Mouse (Mus musculus) midbrain, embryonic 11.5 days (tissue): ENCODE measurements around the gene Lgals4. TPM values are rescaled to one million over a fixed set of nuclear protein-coding genes. Genes with fewer than 3 reads are reported as not detected.

Source experiments
- ATAC-seq: fragments of 200-750 bp; cut with Nextera tagmentation; 2 replicates; pipeline ENCODE4 v1.8.0; 2017; ENCODE audit warnings: moderate TSS enrichment, moderate library complexity; ENCODE audit not compliant: low FRiP score
- DNase-seq: peaks from one replicate; pipeline ENCODE4 v3.0.0; 2015; ENCODE audit warnings: low spot score; ENCODE audit errors: missing footprints
- H3K27ac ChIP-seq: fragments of 300-500 bp; sonication (generic); 2 replicates; pipeline ENCODE4 v1.5.1; 2014; ENCODE audit warnings: low read depth, low read length
- H3K27me3 ChIP-seq: fragments of 300-500 bp; sonication (generic); 2 replicates; pipeline ENCODE4 v1.6.1; 2014; ENCODE audit warnings: mild to moderate bottlenecking, low read length, moderate library complexity, mixed read lengths; ENCODE audit not compliant: control insufficient read depth, insufficient read depth
- H3K36me3 ChIP-seq: fragments of 300-500 bp; sonication (generic); 2 replicates; pipeline ENCODE4 v1.6.1; 2014; ENCODE audit warnings: mild to moderate bottlenecking, low read length, moderate library complexity, mixed read lengths; ENCODE audit not compliant: control insufficient read depth, insufficient read depth
- H3K4me1 ChIP-seq: fragments of 300-500 bp; sonication (generic); 2 replicates; pipeline ENCODE4 v1.6.1; 2014; ENCODE audit warnings: low read length; ENCODE audit not compliant: control insufficient read depth, insufficient read depth
- H3K4me2 ChIP-seq: fragments of 300-500 bp; sonication (generic); 2 replicates; pipeline ENCODE4 v1.6.1; 2014; ENCODE audit warnings: mild to moderate bottlenecking, moderate library complexity
- H3K4me3 ChIP-seq: fragments of 300-500 bp; sonication (generic); 2 replicates; pipeline ENCODE4 v1.5.1; 2014; ENCODE audit warnings: low read depth, low read length
- H3K9ac ChIP-seq: fragments of 300-500 bp; sonication (generic); 2 replicates; pipeline ENCODE4 v1.6.1; 2014; ENCODE audit warnings: low read length
- H3K9me3 ChIP-seq: fragments of 300-500 bp; sonication (generic); 2 replicates; pipeline ENCODE4 v1.6.1; 2016; ENCODE audit warnings: low read length; ENCODE audit not compliant: control insufficient read depth
- WGBS: fragments of 180-500 bp; shearing (Covaris S2); extraction: QIAGEN DNeasy Blood & Tissue Kit; methylation state at CpG from one replicate; pipeline ENCODE4 v1.1.7; 2014; 5-methylcytosine and 5-hydroxymethylcytosine counted together
- polyA plus RNA-seq: library from polyadenylated mRNA; unstranded; fragments of >200 nt; fragmentation: Nextera tagmentation; extraction: Ambion mirVana; gene quantifications from 2 replicates; pipeline ENCODE4 v1.2.1, GENCODE M21; 2014

Gene Lgals4
- polyA plus RNA-seq, 1 experiment from 2014 or later, result 1.7 TPM

DNA sequence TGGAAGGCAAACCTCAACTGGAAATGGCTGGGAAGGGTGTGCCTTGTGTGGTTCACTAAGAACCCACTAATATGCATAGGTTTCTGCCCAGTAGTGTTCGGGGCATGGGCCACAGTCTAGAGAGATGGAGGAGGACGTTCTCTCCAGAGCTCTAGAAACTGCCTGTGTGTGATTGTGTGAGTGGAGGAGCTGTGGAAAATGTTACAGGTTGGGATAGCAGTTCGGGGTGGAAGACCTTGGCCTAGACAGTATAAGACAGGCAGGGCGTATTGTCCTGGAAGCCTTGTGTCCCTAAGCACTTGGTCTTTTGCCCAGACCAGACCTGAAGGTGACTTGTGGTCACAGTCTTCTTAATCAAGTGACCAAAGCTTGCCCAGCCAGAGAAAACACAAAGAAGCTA lies 21.2 kb upstream of the Lgals4 start:
- 79% methylated on average over 4 of the region's 4 CpGs for WGBS

DNA sequence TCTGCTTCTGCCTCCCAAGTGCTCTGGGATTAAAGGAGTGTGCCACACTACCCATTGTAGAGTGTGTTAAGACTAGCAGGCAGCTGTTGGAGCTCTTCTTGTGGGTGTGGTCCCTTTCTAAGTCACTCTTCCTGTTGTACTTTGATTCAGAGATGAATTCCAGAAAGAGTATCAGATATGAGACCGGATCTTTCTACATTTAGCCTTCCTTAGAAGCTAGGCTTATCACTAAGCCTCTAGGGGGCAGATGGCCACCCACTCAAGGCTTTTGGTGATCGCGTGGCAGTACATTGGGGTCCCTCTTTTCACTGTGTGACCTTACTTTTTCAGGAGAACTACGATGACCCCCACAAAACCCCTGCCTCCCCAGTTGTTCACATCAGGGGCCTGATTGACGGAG lies 20.7 kb upstream of the Lgals4 start:
- peaks cover 46% of the 10 kb centered on the region for H3K36me3 ChIP-seq
- peak overlapping the region; percentile 87 for H3K4me3 ChIP-seq
- peak overlapping the region; percentile 97 for H3K4me2 ChIP-seq
- DNase-seq, result peak; percentile 88
- 88% methylated on average over 5 of the region's 5 CpGs for WGBS
- H3K9me3 ChIP-seq, result no peaks in the 10 kb centered on the region
- no peak overlapping the region for H3K27ac ChIP-seq
- H3K9ac ChIP-seq, result peak overlapping the region; percentile 95; the same call in 1 of the 2 replicates
- no peaks in the 10 kb centered on the region for H3K27me3 ChIP-seq
- ATAC-seq, result no peak
- peaks cover 27% of the 10 kb centered on the region for H3K4me1 ChIP-seq

More for the DNA sequence above, 21.2 kb upstream of the Lgals4 start:
- ATAC-seq, result no peak
- H3K9ac ChIP-seq, result peak overlapping the region; percentile 95
- peak; percentile 87 for DNase-seq
- H3K4me3 ChIP-seq, result peak overlapping the region; percentile 87
- H3K27ac ChIP-seq, result no peak overlapping the region
- no peaks in the 10 kb centered on the region for H3K9me3 ChIP-seq
- no peaks in the 10 kb centered on the region for H3K27me3 ChIP-seq
- H3K4me2 ChIP-seq, result peak overlapping the region; percentile 97
- peaks cover 30% of the 10 kb centered on the region for H3K4me1 ChIP-seq
- H3K36me3 ChIP-seq, result peaks cover 40% of the 10 kb centered on the region

DNA sequence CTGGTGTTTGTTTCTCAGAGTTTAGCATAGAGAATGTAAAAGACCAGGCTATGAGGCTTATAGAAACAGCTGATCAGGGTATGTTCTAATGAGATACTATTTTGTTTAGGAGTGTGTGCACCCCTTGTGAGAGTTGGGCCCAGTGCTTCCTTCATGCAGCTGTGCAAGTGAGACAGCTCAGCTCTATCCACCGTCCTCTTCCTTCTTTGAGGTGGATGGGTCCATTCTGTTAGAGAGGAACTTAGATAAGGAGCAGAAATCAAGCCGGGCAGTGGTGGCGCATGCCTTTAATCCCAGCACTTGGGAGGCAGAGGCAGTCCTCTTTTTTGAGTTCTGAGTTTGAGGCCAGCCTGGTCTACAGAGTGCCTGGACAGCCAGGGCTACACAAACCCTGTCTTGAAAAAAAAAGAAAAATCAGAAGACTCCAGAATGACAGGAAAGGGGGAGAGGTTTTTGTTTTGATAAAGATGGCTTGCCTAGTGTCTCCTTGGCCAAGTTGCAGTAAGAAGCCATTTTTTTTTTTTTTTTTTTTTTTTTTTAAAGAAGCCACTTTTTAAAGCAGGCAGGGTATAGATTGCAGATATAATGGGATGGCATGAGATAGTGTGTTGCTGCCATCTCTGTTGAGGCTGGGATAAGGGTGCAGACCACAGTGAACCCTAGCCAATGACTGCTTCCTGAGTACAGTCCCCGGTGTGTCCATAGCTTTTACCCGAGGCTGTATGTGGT lies 19.2 kb upstream of the Lgals4 start:
- Histone ChIP-seq H3K4me3 (no peak overlapping the region), H3K4me2 (no peak overlapping the region), H3K9ac (no peak overlapping the region), H3K36me3 (peaks cover 53% of the 10 kb centered on the region), H3K4me1 (peaks cover 31% of the 10 kb centered on the region), H3K27me3 (no peaks in the 10 kb centered on the region), H3K27ac (no peak overlapping the region), H3K9me3 (no peaks in the 10 kb centered on the region)
- WGBS, result 90% methylated on average over 5 of the region's 5 CpGs
- DNase-seq (peak; percentile 84), ATAC-seq (no peak)

GRCm38 (mm10) chr7:28815230-28815629 lies 18.4 kb upstream of the Lgals4 start:
- H3K9ac ChIP-seq, result no peak overlapping the region
- no peak overlapping the region for H3K4me2 ChIP-seq
- ATAC-seq (no peak), DNase-seq (peak; percentile 85)
- H3K4me3 ChIP-seq, result no peak overlapping the region
- no peaks in the 10 kb centered on the region for H3K9me3 ChIP-seq
- H3K36me3 ChIP-seq, result peaks cover 61% of the 10 kb centered on the region
- no peak overlapping the region for H3K27ac ChIP-seq
- H3K27me3 ChIP-seq, result no peaks in the 10 kb centered on the region
- H3K4me1 ChIP-seq, result peaks cover 38% of the 10 kb centered on the region
- 89% methylated on average over 9 of the region's 9 CpGs for WGBS

DNA sequence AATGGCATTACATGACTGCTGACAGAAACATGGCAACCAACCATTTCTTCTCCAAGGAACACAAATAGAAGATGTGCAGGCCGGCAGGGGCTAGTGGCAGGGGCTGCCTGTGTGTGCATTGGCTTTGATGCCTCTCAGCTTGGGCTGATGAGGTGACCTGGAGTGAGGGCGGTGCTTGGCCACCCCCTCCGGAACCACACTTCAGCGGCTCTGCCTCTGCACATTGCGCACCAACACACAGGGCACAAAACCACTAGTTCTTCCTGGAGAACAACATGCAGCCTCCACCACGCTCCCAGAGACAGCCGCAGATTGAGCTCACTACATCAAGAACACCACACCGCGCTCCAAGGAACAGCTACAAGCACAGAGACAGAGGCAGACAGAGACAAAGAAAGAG lies 17.5 kb upstream of the Lgals4 start:
- Histone ChIP-seq H3K4me3 (no peak overlapping the region), H3K36me3 (peaks cover 71% of the 10 kb centered on the region), H3K4me2 (no peak overlapping the region), H3K27me3 (no peaks in the 10 kb centered on the region), H3K9ac (no peak overlapping the region), H3K9me3 (no peaks in the 10 kb centered on the region), H3K4me1 (peaks cover 46% of the 10 kb centered on the region), H3K27ac (no peak overlapping the region)
- WGBS, result 87% methylated on average over 9 of the region's 9 CpGs
- ATAC-seq, result no peak
- no peak for DNase-seq

- 93% methylated on average over 10 of the region's 10 CpGs for WGBS
- no peak overlapping the region for H3K9ac ChIP-seq
- no peak for ATAC-seq
- no peak overlapping the region for H3K27ac ChIP-seq
- no peaks in the 10 kb centered on the region for H3K27me3 ChIP-seq
- no peak overlapping the region for H3K4me2 ChIP-seq
- no peak overlapping the region for H3K4me3 ChIP-seq
- peaks cover 76% of the 10 kb centered on the region for H3K36me3 ChIP-seq
- no peak for DNase-seq
- H3K4me1 ChIP-seq, result peaks cover 48% of the 10 kb centered on the region
- no peaks in the 10 kb centered on the region for H3K9me3 ChIP-seq
These were observed 16.7 kb upstream of the Lgals4 start for GRCm38 (mm10) chr7:28816920-28817319.

- no peak overlapping the region for H3K4me2 ChIP-seq
- no peaks in the 10 kb centered on the region for H3K27me3 ChIP-seq
- no peak overlapping the region for H3K4me3 ChIP-seq
- H3K4me1 ChIP-seq, result peaks cover 42% of the 10 kb centered on the region
- ATAC-seq (no peak), DNase-seq (peak; percentile 86)
- 84% methylated on average over 6 of the region's 6 CpGs for WGBS
- H3K27ac ChIP-seq, result no peak overlapping the region
- H3K36me3 ChIP-seq, result peaks cover 76% of the 10 kb centered on the region
- no peak overlapping the region for H3K9ac ChIP-seq
- no peaks in the 10 kb centered on the region for H3K9me3 ChIP-seq
These were observed 16.1 kb upstream of the Lgals4 start for GRCm38 (mm10) chr7:28817524-28817923.

DNA sequence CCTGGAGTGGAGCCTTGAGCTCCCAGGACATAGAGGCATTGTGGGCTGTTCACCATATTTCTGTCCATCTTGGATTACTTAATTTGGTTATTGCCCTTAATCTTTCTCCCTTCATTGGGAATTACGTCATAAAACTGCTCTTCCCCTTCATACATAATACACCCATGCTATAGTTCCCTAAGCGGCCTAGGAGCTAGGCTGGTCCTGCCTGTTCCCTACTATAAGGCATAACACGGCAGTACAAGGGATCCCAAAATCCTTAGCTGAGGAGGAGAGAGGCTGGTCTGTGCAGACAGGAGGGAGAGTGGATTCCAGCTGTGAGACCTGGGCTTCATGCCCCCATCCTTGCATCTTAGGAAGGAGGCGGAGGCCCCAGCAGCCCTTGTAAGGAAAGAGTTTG lies 15.7 kb upstream of the Lgals4 start:
- peaks cover 77% of the 10 kb centered on the region for H3K36me3 ChIP-seq
- H3K27ac ChIP-seq, result no peak overlapping the region; the same call in 1 of the 2 replicates
- no peak overlapping the region for H3K9ac ChIP-seq
- ATAC-seq (no peak), DNase-seq (peak; percentile 85)
- no peak overlapping the region for H3K4me2 ChIP-seq
- no peak overlapping the region for H3K4me3 ChIP-seq
- H3K27me3 ChIP-seq, result no peaks in the 10 kb centered on the region
- WGBS, result 85% methylated on average over 4 of the region's 4 CpGs
- peaks cover 39% of the 10 kb centered on the region for H3K4me1 ChIP-seq
- no peaks in the 10 kb centered on the region for H3K9me3 ChIP-seq

- no peaks in the 10 kb centered on the region for H3K9me3 ChIP-seq
- DNase-seq (no peak), ATAC-seq (no peak)
- H3K27me3 ChIP-seq, result no peaks in the 10 kb centered on the region
- H3K4me1 ChIP-seq, result peaks cover 36% of the 10 kb centered on the region
- H3K4me3 ChIP-seq, result no peak overlapping the region
- H3K4me2 ChIP-seq, result no peak overlapping the region
- H3K36me3 ChIP-seq, result peaks cover 73% of the 10 kb centered on the region
- no peak overlapping the region; the same call in 1 of the 2 replicates for H3K27ac ChIP-seq
- 88% methylated on average over 18 of the region's 18 CpGs for WGBS
- no peak overlapping the region for H3K9ac ChIP-seq
These were observed 15.2 kb upstream of the Lgals4 start for GRCm38 (mm10) chr7:28818436-28818835.
